Mouse (Mus musculus) CH12.LX (cell line): Measurements from ENCODE around the gene Itgb7. TPM values are rescaled to one million over a fixed set of nuclear protein-coding genes. Genes with fewer than 3 reads are reported as not detected.

ENCODE experiments used
- DNase-seq: peaks from one replicate; pipeline ENCODE4 v3.0.0-alpha.2; 2013; ENCODE audit errors: extremely low read depth
- H3K27ac ChIP-seq: 2 replicates; pipeline ENCODE4 v1.5.1; 2012; ENCODE audit warnings: low read depth, mild to moderate bottlenecking, control low read depth, moderate library complexity; ENCODE audit not compliant: insufficient read depth
- H3K27me3 ChIP-seq: replicated peaks from 2 replicates; pipeline ENCODE3; 2012; ENCODE audit warnings: inconsistent platforms
- H3K36me3 ChIP-seq, 2 experiments: replicated peaks in 1 of 2; 2 replicates each; pipeline versions ENCODE3 to v1.6.1; 2012; ENCODE audit warnings: inconsistent platforms in 1 of 2, low read length in 1 of 2, mild to moderate bottlenecking in 1 of 2, mixed read lengths in 1 of 2, moderate library complexity in 1 of 2; ENCODE audit not compliant: control insufficient read depth in 1 of 2, insufficient read depth in 1 of 2
- H3K4me1 ChIP-seq, 2 experiments: 2 replicates each; pipeline ENCODE4 v1.6.1; 2012; ENCODE audit warnings: inconsistent platforms in 1 of 2, moderate library complexity in 1 of 2; ENCODE audit not compliant: insufficient read depth in 2 of 2, control insufficient read depth in 1 of 2
- H3K4me2 ChIP-seq: 2 replicates; pipeline ENCODE4 v1.6.1; 2012; ENCODE audit warnings: low read depth, mild to moderate bottlenecking, control low read depth; ENCODE audit not compliant: poor library complexity, insufficient read depth, severe bottlenecking
- H3K4me3 ChIP-seq, 3 experiments: fragments of 150-350 bp in 1 of 3; sonication (generic) in 1 of 3; replicated peaks in 1 of 3; 2 replicates each; pipeline versions ENCODE3 to v1.5.1; 2011 to 2012; ENCODE audit warnings: low read depth in 2 of 3, low read length in 2 of 3, mild to moderate bottlenecking in 2 of 3, moderate library complexity in 2 of 3, control low read depth in 1 of 3, improper control_type of control experiment in 1 of 3, inconsistent platforms in 1 of 3, mixed read lengths in 1 of 3; ENCODE audit not compliant: poor library complexity in 1 of 3
- H3K79me2 ChIP-seq: replicated peaks from 2 replicates; pipeline ENCODE4 v1.6.1; 2012; ENCODE audit warnings: mild to moderate bottlenecking, moderate library complexity; ENCODE audit not compliant: control insufficient read depth, poor library complexity, insufficient read depth, severe bottlenecking; ENCODE audit errors: extremely low read depth
- H3K9ac ChIP-seq: 2 replicates; pipeline ENCODE4 v1.6.1; 2012; ENCODE audit warnings: low read depth, mild to moderate bottlenecking, control low read depth, moderate library complexity; ENCODE audit not compliant: insufficient read depth
- H3K9me3 ChIP-seq: replicated peaks from 2 replicates; pipeline ENCODE3; 2012; ENCODE audit warnings: low read length, inconsistent platforms, mixed read lengths
- BHLHE40 ChIP-seq: IDR thresholded peaks from 2 replicates; pipeline ENCODE4 v1.6.1; 2011; ENCODE audit warnings: mild to moderate bottlenecking, low read depth, low read length, improper control_type of control experiment
- CHD1 ChIP-seq: IDR thresholded peaks from 2 replicates; pipeline ENCODE4 v1.6.1; 2012; ENCODE audit warnings: low read depth, low read length, improper control_type of control experiment, inconsistent platforms
- CTCF ChIP-seq, 2 experiments: IDR thresholded peaks in 1 of 2; conservative IDR thresholded peaks in 1 of 2; 2 replicates each; pipeline ENCODE4 v1.5.1; 2011 to 2012; ENCODE audit warnings: low read depth in 2 of 2, low read length in 2 of 2, improper control_type of control experiment in 1 of 2, inconsistent platforms in 1 of 2, mild to moderate bottlenecking in 1 of 2, moderate library complexity in 1 of 2
- E2F4 ChIP-seq: IDR thresholded peaks from 2 replicates; pipeline ENCODE4 v1.6.1; 2011; ENCODE audit warnings: low read depth, low read length, improper control_type of control experiment; ENCODE audit not compliant: insufficient replicate concordance
- EP300 ChIP-seq: IDR thresholded peaks from 2 replicates; pipeline ENCODE4 v1.6.1; 2011; ENCODE audit warnings: low read length, improper control_type of control experiment
- GABPA ChIP-seq: IDR thresholded peaks from 2 replicates; pipeline ENCODE4 v1.6.1; 2012; ENCODE audit warnings: low read depth, low read length, improper control_type of control experiment, inconsistent platforms; ENCODE audit not compliant: insufficient replicate concordance
- HCFC1 ChIP-seq: IDR thresholded peaks from 2 replicates; pipeline ENCODE4 v1.6.1; 2012; ENCODE audit warnings: low read depth, mild to moderate bottlenecking, inconsistent platforms, low read length, improper control_type of control experiment
- JUND ChIP-seq: conservative IDR thresholded peaks from 2 replicates; pipeline ENCODE4 v1.6.1; 2011; ENCODE audit warnings: low read depth, low read length, improper control_type of control experiment
- KAT2A ChIP-seq: IDR thresholded peaks from 2 replicates; pipeline ENCODE4 v1.6.1; 2012; ENCODE audit warnings: low read length, improper control_type of control experiment, inconsistent platforms; ENCODE audit not compliant: insufficient replicate concordance
- MAFK ChIP-seq: IDR thresholded peaks from 2 replicates; pipeline ENCODE4 v1.6.1; 2011; ENCODE audit warnings: low read length, improper control_type of control experiment; ENCODE audit not compliant: insufficient replicate concordance
- MAX ChIP-seq: IDR thresholded peaks from 2 replicates; pipeline ENCODE4 v1.6.1; 2011; ENCODE audit warnings: low read length, improper control_type of control experiment
- MXI1 ChIP-seq: IDR thresholded peaks from 2 replicates; pipeline ENCODE4 v1.6.1; 2011; ENCODE audit warnings: mild to moderate bottlenecking, low read depth, low read length, improper control_type of control experiment
- MYC ChIP-seq: IDR thresholded peaks from 2 replicates; pipeline ENCODE4 v1.6.1; 2011; ENCODE audit warnings: low read depth, mild to moderate bottlenecking, improper control_type of control experiment, low read length
- NELFE ChIP-seq: IDR thresholded peaks from 2 replicates; pipeline ENCODE4 v1.6.1; 2011; ENCODE audit warnings: low read depth, low read length, improper control_type of control experiment
- RCOR1 ChIP-seq: conservative IDR thresholded peaks from 2 replicates; pipeline ENCODE4 v1.6.1; 2012; ENCODE audit warnings: low read depth, mild to moderate bottlenecking, inconsistent platforms, low read length, improper control_type of control experiment
- SIN3A ChIP-seq: IDR thresholded peaks from 2 replicates; pipeline ENCODE4 v1.6.1; 2012; ENCODE audit warnings: low read length, improper control_type of control experiment, inconsistent platforms
- SMC3 ChIP-seq: IDR thresholded peaks from 2 replicates; pipeline ENCODE4 v1.6.1; 2011; ENCODE audit warnings: low read depth, low read length, improper control_type of control experiment
- UBTF ChIP-seq: IDR thresholded peaks from 2 replicates; pipeline ENCODE4 v1.6.1; 2012; ENCODE audit warnings: low read depth, mild to moderate bottlenecking, inconsistent platforms, low read length, improper control_type of control experiment, moderate library complexity
- USF1 ChIP-seq: IDR thresholded peaks from 2 replicates; pipeline ENCODE4 v1.6.1; 2014; ENCODE audit warnings: low read depth, mild to moderate bottlenecking, inconsistent platforms, low read length, improper control_type of control experiment
- USF2 ChIP-seq: conservative IDR thresholded peaks from 2 replicates; pipeline ENCODE4 v1.6.1; 2011; ENCODE audit warnings: low read depth, low read length, improper control_type of control experiment
- dilution Hi-C: fragments of 300-500 bp; cut with MboI; formaldehyde crosslinking; loops from 2 replicates; pipeline ENCODE4 v1.14.3; 2020; ENCODE audit warnings: low sequenced_read_pairs; ENCODE audit not compliant: extremely low pct_unique_long_range_greater_than_20kb, extremely low pct_ligation_motif_present
- in situ Hi-C: fragments of 300-500 bp; cut with MboI; formaldehyde crosslinking; loops from 3 replicates; pipeline ENCODE4 v1.14.3; 2019; ENCODE audit warnings: low sequenced_read_pairs, low pct_ligation_motif_present, low pct_unique_long_range_greater_than_20kb, mixed read lengths
- polyA plus RNA-seq: library from polyadenylated mRNA; unstranded; fragments of >175 nt; gene quantifications from 2 replicates; pipeline ENCODE4 v1.2.1, GENCODE M21; 2012; ENCODE audit warnings: low read depth; ENCODE audit not compliant: insufficient read length
- total RNA-seq, 2 experiments: library from RNA; depleted of rRNA; stranded (reverse); fragments of 300-350 nt in 1 of 2; fragments of >200 nt in 1 of 2; gene quantifications; 2 replicates each; pipeline ENCODE4 v1.2.3; 2012 to 2014

Gene Itgb7
- total and polyA plus RNA-seq, 3 experiments: 1.8 to 17.7 (median 2.8) TPM

DNA sequence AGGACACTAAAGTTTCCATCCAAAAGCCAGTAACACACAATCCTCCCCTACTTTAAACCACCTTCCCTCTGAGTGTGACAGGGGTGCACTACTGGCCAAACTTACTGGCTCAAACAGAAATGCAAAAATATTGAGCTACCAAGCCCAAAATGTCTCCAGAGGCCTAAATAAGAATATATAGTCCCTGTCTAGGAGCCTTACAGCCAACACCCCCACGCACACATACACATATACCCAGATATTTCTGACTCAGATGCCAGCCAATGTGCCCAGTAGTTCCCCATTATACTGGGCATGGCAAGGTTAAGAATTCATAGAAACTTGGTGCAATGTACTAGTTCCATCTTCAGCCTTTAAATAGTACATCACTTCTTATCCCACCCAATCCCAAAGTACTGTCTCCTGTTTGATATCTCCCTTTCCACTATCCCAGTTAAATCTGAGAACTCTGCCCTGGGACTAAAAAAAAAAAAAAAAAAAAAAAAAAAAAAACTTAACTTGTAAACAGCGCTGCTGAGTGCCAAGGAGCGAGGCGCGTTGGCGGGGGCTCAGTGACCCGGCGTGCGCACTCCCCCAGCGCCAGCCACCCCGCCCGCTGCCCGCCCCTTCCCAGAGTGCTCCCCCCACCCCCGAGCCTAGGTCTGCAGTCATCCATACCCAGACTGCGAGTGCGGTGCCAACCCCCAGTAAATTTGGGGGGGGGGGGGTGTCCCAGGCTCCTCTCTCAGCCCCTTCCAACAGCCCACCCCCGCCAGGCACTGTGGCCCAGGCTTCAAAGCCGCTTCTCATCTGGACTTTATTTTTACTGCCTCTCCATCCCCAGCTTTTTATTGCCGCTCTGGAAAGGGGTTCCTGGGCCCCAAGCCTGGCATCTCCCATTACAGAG lies 12.8 kb upstream of the Itgb7 start:
- dilution Hi-C loops: no loop called here
- H3K36me3 ChIP-seq: no peaks in the 10 kb centered on the region
- H3K27ac ChIP-seq: no peak overlapping the region
- H3K4me1 ChIP-seq: peaks cover 3 to 27% of the 10 kb centered on the region in 2 experiments; a peak in 2 of 4 replicates
- no peak for DNase-seq
- H3K9me3 ChIP-seq: no peaks in the 10 kb centered on the region
- TF ChIP-seq RCOR1 (no peak), CTCF (conservative IDR thresholded peaks at IDR 0.05 in 1 of 2, IDR thresholded peaks at IDR 0.05 in 1 of 2; ENCODE audit: low read depth in 2 of 2, low read length in 2 of 2) (no peak), SIN3A (no peak), GABPA (no peak), JUND (no peak), MXI1 (no peak), NELFE (no peak), BHLHE40 (no peak), EP300 (no peak), SMC3 (no peak), USF2 (no peak), USF1 (no peak), HCFC1 (no peak), E2F4 (no peak), MAFK (no peak), KAT2A (no peak)
- TF ChIP-seq, all 38 proteins: peak for 0
- Histone ChIP-seq H3K4me2 (no peak overlapping the region), H3K9ac (no peak overlapping the region), H3K79me2 (no peaks in the 10 kb centered on the region), H3K27me3 (peaks cover 60% of the 10 kb centered on the region), H3K4me3 (no peak overlapping the region)
- in situ Hi-C loops: no loop called here

DNA sequence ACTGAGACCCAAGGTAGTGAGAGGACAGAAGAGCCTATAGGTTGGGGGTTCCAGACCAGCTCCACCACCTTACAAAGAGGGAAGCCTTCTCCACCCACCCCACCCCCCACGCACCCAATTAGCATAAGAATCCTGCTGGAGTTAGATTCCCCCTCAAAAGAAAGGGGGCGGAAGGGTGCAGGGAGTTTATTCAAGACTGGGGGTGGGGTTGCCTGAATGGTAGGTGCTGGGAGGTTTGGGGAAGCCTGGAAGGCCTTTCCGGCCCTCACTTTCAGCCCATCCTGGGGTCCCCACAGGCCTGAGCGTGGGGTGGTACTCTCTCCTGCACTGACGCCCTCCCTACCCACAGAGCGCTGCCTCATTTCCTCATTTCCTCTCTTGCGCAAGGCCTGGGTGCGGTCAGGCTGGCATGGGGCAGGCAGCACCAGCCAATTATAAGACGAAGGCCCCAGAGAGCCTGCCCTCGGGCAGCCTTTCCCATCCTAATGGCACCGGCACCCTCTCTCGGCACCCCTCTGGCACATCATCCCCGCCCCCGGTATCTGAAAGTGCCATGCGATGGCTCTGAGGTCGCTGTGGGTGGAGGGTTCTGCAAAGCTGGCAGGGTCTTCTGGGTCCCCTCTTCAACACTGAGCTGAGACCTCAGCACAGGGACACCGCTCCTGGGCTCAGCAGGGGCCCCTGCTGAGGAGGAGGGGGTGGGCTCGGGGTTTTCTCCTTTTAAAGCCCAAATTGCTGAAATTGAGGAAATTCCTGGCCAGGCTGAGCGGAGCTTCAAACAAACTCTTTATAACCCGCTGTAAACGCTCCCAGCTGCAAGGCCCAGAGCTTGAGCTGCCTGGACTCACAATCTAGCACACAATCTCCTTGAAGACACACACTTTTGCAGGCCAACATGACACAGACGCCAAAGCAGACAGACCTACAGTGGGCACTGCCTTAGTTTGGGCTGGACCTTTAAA lies 11.8 kb upstream of the Itgb7 start:
- no peak overlapping the region for H3K27ac ChIP-seq
- no peak overlapping the region for H3K9ac ChIP-seq
- H3K4me2 ChIP-seq: no peak overlapping the region
- H3K4me3 ChIP-seq: no peak overlapping the region
- dilution Hi-C loops (no loop called here), in situ Hi-C loops (no loop called here)
- H3K79me2 ChIP-seq: no peaks in the 10 kb centered on the region
- TF ChIP-seq MAX: no peak
- TF ChIP-seq CHD1: no peak
- TF ChIP-seq MYC: no peak
- no peak for TF ChIP-seq UBTF
- H3K9me3 ChIP-seq: no peaks in the 10 kb centered on the region
- no peaks in the 10 kb centered on the region for H3K36me3 ChIP-seq
- peaks cover 50% of the 10 kb centered on the region for H3K27me3 ChIP-seq
- DNase-seq: no peak
- H3K4me1 ChIP-seq: peaks cover 6 to 34% of the 10 kb centered on the region in 2 experiments; a peak in 3 of 4 replicates
